Mouse (Mus musculus) neural tube, embryonic 11.5 days (tissue): ENCODE measurements at regions not wholly inside any gene's neighbourhood (a gene's known extent, or its start where the extent isn't known, plus 50 kb on each side); places are given as distances from the start of the nearest gene placed in this dataset.

Source experiments
- ATAC-seq: fragments of 200-750 bp; cut with Nextera tagmentation; 2 replicates; pipeline ENCODE4 v1.8.0; 2017; ENCODE audit warnings: moderate number of reproducible peaks, mild to moderate bottlenecking, moderate TSS enrichment, moderate library complexity; ENCODE audit not compliant: insufficient read depth, low FRiP score, low TSS enrichment
- DNase-seq: peaks from one replicate; pipeline ENCODE4 v3.0.0-alpha.2; 2015; ENCODE audit warnings: low spot score
- H3K27ac ChIP-seq: fragments of 300-500 bp; sonication (generic); 2 replicates; pipeline ENCODE4 v1.5.1; 2014; ENCODE audit warnings: low read depth, mild to moderate bottlenecking, low read length
- H3K27me3 ChIP-seq: fragments of 300-500 bp; sonication (generic); 2 replicates; pipeline ENCODE4 v1.6.1; 2014; ENCODE audit warnings: mild to moderate bottlenecking, low read length, mixed read lengths; ENCODE audit not compliant: control insufficient read depth, insufficient read depth
- H3K36me3 ChIP-seq: fragments of 300-500 bp; sonication (generic); 2 replicates; pipeline ENCODE4 v1.6.1; 2014; ENCODE audit warnings: mild to moderate bottlenecking, low read length, moderate library complexity, mixed read lengths; ENCODE audit not compliant: control insufficient read depth, insufficient read depth
- H3K4me1 ChIP-seq: fragments of 300-500 bp; sonication (generic); 2 replicates; pipeline ENCODE4 v1.6.1; 2014; ENCODE audit warnings: low read length, mixed read lengths; ENCODE audit not compliant: control insufficient read depth, insufficient read depth
- H3K4me2 ChIP-seq: fragments of 300-500 bp; sonication (generic); 2 replicates; pipeline ENCODE4 v1.6.1; 2014; ENCODE audit warnings: low read depth, mild to moderate bottlenecking, moderate library complexity
- H3K4me3 ChIP-seq: fragments of 300-500 bp; sonication (generic); 2 replicates; pipeline ENCODE4 v1.5.1; 2014; ENCODE audit warnings: low read depth, low read length
- H3K9ac ChIP-seq: fragments of 300-500 bp; sonication (generic); 2 replicates; pipeline ENCODE4 v1.6.1; 2014; ENCODE audit warnings: mild to moderate bottlenecking, low read length
- H3K9me3 ChIP-seq: fragments of 300-500 bp; sonication (generic); 2 replicates; pipeline ENCODE4 v1.6.1; 2016; ENCODE audit warnings: low read length; ENCODE audit not compliant: control insufficient read depth
- WGBS: fragments of 180-500 bp; shearing (Covaris S2); extraction: QIAGEN DNeasy Blood & Tissue Kit; methylation state at CpG from one replicate; pipeline ENCODE4 v1.1.7; 2014; 5-methylcytosine and 5-hydroxymethylcytosine counted together

GRCm38 (mm10) chr13:107100116-107100515 lies 78.2 kb upstream of the Kif2a start:
- Histone ChIP-seq H3K4me1 (no peaks in the 10 kb centered on the region), H3K9ac (no peak overlapping the region), H3K4me2 (no peak overlapping the region), H3K4me3 (no peak overlapping the region), H3K36me3 (no peaks in the 10 kb centered on the region), H3K9me3 (no peaks in the 10 kb centered on the region), H3K27me3 (no peaks in the 10 kb centered on the region), H3K27ac (no peak overlapping the region)
- no peak for DNase-seq
- ATAC-seq, result no peak
- WGBS, result 72% methylated on average over 3 of the region's 3 CpGs

- H3K27ac ChIP-seq, result no peak overlapping the region
- 91% methylated on average over 4 of the region's 4 CpGs for WGBS
- H3K4me3 ChIP-seq, result no peak overlapping the region
- no peaks in the 10 kb centered on the region for H3K4me1 ChIP-seq
- no peaks in the 10 kb centered on the region for H3K9me3 ChIP-seq
- ATAC-seq, result no peak
- no peak for DNase-seq
- no peaks in the 10 kb centered on the region for H3K27me3 ChIP-seq
- H3K4me2 ChIP-seq, result no peak overlapping the region
- H3K9ac ChIP-seq, result no peak overlapping the region
- H3K36me3 ChIP-seq, result no peaks in the 10 kb centered on the region
Measured at GRCm38 (mm10) chr13:107097005-107097404, 75.1 kb upstream of the Kif2a start.

- H3K4me2 ChIP-seq, result no peak overlapping the region
- no peaks in the 10 kb centered on the region for H3K27me3 ChIP-seq
- ATAC-seq (no peak), DNase-seq (no peak)
- no peaks in the 10 kb centered on the region for H3K4me1 ChIP-seq
- no peak overlapping the region for H3K4me3 ChIP-seq
- H3K27ac ChIP-seq, result no peak overlapping the region
- WGBS, result 83% methylated on average over 11 of the region's 11 CpGs
- H3K9ac ChIP-seq, result no peak overlapping the region
- H3K9me3 ChIP-seq, result no peaks in the 10 kb centered on the region
- no peaks in the 10 kb centered on the region for H3K36me3 ChIP-seq
Measured at GRCm38 (mm10) chr13:107094976-107095716, 73.2 kb upstream of the Kif2a start.

GRCm38 (mm10) chr13:107094487-107094886 lies 72.6 kb upstream of the Kif2a start:
- no peak overlapping the region for H3K4me3 ChIP-seq
- no peaks in the 10 kb centered on the region for H3K36me3 ChIP-seq
- no peak overlapping the region for H3K9ac ChIP-seq
- no peak overlapping the region for H3K4me2 ChIP-seq
- DNase-seq (no peak), ATAC-seq (no peak)
- H3K27ac ChIP-seq, result no peak overlapping the region
- no peaks in the 10 kb centered on the region for H3K9me3 ChIP-seq
- WGBS, result 78% methylated on average over 11 of the region's 11 CpGs
- H3K4me1 ChIP-seq, result no peaks in the 10 kb centered on the region
- no peaks in the 10 kb centered on the region for H3K27me3 ChIP-seq

- H3K27me3 ChIP-seq, result no peaks in the 10 kb centered on the region
- no peaks in the 10 kb centered on the region for H3K9me3 ChIP-seq
- H3K4me1 ChIP-seq, result no peaks in the 10 kb centered on the region
- no peak overlapping the region for H3K9ac ChIP-seq
- H3K4me3 ChIP-seq, result no peak overlapping the region
- DNase-seq (no peak), ATAC-seq (no peak)
- 90% methylated on average over 2 of the region's 2 CpGs for WGBS
- no peaks in the 10 kb centered on the region for H3K36me3 ChIP-seq
- H3K4me2 ChIP-seq, result no peak overlapping the region
- H3K27ac ChIP-seq, result no peak overlapping the region
Measured at GRCm38 (mm10) chr13:107093683-107094082, 71.8 kb upstream of the Kif2a start.

GRCm38 (mm10) chr13:107088198-107088597 lies 66.3 kb upstream of the Kif2a start:
- no peaks in the 10 kb centered on the region for H3K9me3 ChIP-seq
- H3K36me3 ChIP-seq, result no peaks in the 10 kb centered on the region
- 60% methylated on average over 1 of the region's 1 CpGs for WGBS
- H3K4me3 ChIP-seq, result no peak overlapping the region
- no peak overlapping the region for H3K4me2 ChIP-seq
- no peak overlapping the region for H3K9ac ChIP-seq
- H3K27me3 ChIP-seq, result no peaks in the 10 kb centered on the region
- no peak overlapping the region for H3K27ac ChIP-seq
- DNase-seq (no peak), ATAC-seq (no peak)
- H3K4me1 ChIP-seq, result no peaks in the 10 kb centered on the region

GRCm38 (mm10) chr13:107087355-107087754 lies 65.4 kb upstream of the Kif2a start:
- Histone ChIP-seq H3K9ac (no peak overlapping the region), H3K4me3 (no peak overlapping the region), H3K9me3 (no peaks in the 10 kb centered on the region), H3K4me1 (no peaks in the 10 kb centered on the region), H3K27ac (no peak overlapping the region), H3K27me3 (no peaks in the 10 kb centered on the region), H3K36me3 (no peaks in the 10 kb centered on the region), H3K4me2 (no peak overlapping the region)
- ATAC-seq (no peak), DNase-seq (no peak)
- WGBS, result 71% methylated on average over 6 of the region's 6 CpGs

- Histone ChIP-seq H3K27ac (no peak overlapping the region), H3K4me3 (no peak overlapping the region), H3K4me2 (no peak overlapping the region), H3K27me3 (no peaks in the 10 kb centered on the region), H3K4me1 (no peaks in the 10 kb centered on the region), H3K9me3 (no peaks in the 10 kb centered on the region), H3K9ac (no peak overlapping the region), H3K36me3 (no peaks in the 10 kb centered on the region)
- no peak for ATAC-seq
- WGBS, result 76% methylated on average over 1 of the region's 1 CpGs
- no peak for DNase-seq
Measured at GRCm38 (mm10) chr13:107078085-107078484, 56.2 kb upstream of the Kif2a start.

- no peak overlapping the region for H3K9ac ChIP-seq
- H3K36me3 ChIP-seq, result no peaks in the 10 kb centered on the region
- no peak overlapping the region for H3K4me2 ChIP-seq
- H3K27ac ChIP-seq, result no peak overlapping the region
- no peak overlapping the region for H3K4me3 ChIP-seq
- no peaks in the 10 kb centered on the region for H3K4me1 ChIP-seq
- no peaks in the 10 kb centered on the region for H3K27me3 ChIP-seq
- no peaks in the 10 kb centered on the region for H3K9me3 ChIP-seq
- no peak for DNase-seq
- no peak for ATAC-seq
- WGBS, result 88% methylated on average over 4 of the region's 4 CpGs
Measured at GRCm38 (mm10) chr13:107074917-107075316, 53.0 kb upstream of the Kif2a start.
